Mouse (Mus musculus) gastrocnemius, adult 8-10 months (tissue): ENCODE data around the gene Cckar. TPM values are rescaled to one million over a fixed set of nuclear protein-coding genes. Genes with fewer than 3 reads are reported as not detected.
"Not testable (repeated sequence)": the region's sequence is repeated elsewhere in the genome, so short reads cannot be mapped to it uniquely, and the experiment has no call there.

Source experiments
- DNase-seq, 2 experiments: peaks; one replicate each; pipeline ENCODE4 v3.0.0; 2022; ENCODE audit warnings: low spot score in 2 of 2
- total RNA-seq, 4 experiments: library from RNA; stranded (reverse); gene quantifications; 2 replicates each; pipeline ENCODE4 v1.2.4; 2022

The Cckar gene
- total RNA-seq, 4 experiments from 2014 or later = not detected

DNA sequence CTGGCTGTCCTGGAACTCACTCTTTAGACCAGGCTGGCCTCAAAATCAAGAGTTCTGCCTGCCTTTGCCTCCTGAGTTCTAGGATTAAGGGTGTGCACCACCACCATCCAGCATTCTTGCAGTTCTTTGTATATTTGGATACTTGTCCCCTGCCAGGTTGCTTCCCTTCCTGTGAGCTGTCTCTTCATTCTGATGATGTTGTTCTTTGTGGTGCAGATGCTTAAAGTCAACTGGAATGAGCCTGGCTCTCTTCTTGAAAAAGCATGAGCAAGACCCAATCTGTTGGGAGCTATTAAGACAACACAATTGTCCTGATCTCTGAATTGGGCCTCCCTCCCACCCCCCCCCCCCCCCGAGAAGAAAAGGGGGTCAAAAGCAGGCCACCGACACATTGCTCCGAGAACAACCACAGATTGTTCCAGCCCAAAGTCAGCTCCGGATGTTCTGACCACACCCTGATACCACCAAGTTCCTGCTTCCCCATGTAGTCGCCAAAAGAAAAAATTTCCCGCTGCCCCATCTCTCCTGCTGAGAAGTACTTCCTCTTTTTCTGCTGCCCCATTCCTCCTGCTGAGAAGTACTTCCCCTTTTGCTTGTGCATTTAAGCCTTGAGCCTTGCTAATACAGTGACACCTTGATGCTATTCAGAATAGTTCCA lies 33.9 kb downstream of the Cckar start:
- not testable (repeated sequence) for DNase-seq

DNA sequence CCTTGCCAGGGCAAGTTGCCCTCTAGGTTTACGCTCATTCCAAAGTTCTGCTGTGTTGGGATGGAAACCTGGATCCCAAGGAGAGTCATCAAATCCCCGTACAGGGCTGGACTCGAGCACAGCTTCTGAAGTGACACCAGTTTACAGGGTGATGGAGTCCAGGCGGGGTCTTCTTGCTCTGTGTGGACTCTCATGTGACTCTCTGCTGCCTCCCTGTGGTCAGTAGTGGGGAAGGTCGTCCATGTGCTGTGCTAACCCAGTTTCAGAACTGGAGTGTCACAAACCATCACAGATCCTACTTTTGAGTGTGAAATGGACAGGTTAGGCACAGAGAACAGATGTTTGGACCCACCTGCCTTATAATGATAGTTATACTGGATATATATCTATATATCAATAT lies 35.2 kb downstream of the Cckar start:
- DNase-seq = peak; percentile 44 to 51

DNA sequence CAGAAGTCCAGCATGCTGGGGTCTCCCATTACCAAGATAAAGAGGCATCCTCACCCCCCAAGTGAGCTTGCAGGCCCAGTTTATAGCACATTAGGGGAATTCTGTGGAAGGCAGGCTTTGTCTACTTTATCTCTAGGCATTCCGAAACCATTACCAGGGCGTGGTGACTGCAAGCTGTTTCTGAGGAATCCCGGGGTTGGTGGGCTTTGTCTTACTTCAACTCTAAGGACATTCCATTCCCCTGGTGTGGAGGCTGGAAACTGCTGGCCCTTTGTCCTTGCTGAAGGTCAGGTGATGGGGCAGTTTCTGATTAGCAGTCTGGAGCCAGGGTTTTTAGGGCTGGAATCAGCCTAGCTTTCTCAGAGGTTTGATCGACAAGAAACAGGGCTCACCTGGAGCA lies 36.0 kb downstream of the Cckar start:
- DNase-seq = no peak

DNA sequence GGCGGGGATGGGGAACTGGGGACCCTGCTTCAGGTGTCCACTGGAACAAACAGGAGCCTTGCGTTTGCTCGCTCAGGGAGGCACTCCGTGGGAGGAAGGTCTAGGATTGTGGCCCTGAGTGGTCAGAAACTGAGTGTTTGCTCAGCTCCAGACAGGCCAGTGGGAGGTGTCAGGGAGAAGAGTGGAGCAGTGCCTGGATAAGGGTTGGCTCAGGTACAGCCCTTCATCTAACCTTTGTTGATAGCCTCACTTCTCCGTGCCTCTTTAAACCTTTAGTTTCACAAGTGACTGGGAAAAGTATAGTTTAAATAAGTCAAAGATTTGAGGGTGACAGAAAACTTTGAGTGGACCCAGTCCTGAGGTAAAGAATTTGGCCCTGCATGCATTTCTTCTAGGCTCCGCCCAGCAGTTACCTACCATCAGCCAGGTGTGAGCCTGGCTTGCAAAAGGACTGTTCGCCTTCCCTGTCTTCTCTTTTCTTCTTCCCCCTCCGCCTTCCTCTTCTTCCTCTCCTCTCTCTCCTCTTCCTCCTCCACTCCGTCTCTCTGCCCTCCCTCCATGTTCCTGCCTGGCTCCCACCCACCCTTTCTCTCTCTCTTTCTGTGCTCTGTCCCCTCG lies 37.1 kb downstream of the Cckar start:
- DNase-seq = no peak

DNA sequence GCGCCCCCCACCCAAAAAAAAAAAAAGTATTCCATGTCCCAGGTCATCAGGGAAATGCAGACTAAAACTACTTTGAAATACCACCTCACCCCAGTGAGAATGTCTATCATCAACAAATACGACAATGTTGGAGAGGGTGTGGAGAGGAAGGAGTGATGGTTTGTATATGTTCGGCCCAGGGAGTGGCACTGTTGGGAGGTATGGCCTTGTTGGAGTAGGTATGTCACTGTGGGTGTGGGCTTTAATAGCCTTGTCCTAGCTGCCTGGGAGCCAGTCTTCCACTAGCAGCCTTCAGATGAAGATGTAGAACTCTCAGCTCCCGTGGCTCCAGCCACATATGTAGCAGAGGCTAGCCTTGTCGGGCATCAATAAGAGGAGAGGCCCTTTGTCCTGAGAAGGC lies 39.5 kb downstream of the Cckar start:
- DNase-seq = no peak

DNA sequence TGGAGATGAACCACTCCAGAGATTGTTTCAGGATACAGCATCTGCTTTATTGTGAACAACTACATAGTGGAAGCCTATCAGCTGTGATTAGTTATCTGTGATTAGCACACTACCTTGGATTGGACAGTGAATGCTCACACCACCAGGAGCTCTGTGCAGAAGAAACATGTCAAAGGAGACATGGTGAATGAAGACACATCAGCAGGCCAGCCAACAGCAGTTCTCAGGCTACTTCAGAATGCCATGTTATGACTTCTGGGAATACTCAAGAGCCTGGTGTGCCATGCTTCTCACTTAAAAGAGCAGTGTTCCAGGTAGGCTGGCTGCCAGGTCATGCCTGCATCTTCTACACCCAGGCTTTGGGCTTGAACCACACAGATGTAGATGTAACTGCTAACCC lies 43.8 kb downstream of the Cckar start:
- DNase-seq = no peak

DNA sequence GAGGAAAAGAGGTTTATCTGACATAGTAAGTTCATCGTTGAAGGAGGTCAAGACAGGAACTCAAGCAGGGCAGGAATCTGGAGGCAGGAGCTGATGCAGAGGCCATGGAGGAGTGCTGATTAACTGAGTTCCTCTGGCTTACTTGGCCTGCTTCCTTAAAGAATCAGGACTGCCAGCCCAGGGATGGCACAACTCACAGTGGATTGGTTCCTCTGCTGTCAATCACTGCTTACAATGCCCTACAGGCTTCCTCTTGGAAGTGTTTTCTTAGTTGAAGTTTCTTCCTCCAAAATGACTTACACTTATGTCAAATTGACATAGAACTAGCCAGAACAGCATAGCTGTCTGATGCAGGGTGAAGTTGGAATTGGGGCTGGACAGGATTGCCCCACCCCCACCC lies 45.1 kb downstream of the Cckar start:
- no peak for DNase-seq

DNA sequence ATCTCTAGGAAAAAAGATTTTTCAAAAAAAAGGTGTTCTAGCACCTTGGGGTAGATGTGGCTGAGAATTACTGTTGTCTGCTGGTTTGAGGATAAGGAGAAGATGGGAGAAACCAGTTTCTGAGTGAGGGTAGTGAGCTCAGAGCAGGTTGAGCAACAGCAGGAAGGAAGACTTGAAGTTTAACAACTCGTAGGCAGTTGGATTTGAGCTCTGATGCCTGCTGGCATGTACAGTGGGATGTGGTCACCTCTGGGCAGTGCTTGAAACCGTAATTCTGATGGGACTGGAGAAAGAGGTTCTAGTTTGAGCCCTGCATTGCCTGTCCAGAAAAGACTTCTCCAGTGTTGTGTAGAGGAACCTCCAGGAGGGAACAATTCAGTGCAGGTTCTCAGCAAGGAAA lies 46.0 kb downstream of the Cckar start:
- no peak for DNase-seq

DNA sequence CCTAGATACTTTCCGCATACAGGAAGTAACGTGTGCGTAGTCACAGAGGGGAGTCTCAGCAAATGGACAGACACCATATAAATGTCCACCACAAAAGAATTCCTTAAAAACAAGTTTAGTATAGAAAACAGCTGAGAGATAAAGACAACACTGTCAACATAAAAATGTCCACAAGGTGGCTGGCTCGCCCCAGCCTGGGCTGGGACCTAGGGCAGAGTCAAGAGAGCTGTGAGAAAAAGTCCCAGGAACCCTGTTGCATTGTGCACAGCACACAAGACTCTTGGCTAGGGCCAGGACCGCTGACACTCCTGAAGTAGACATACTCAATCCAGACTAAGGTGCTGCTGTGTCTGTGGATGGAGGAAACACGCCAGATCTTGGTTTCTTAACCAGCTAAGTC lies 49.6 kb downstream of the Cckar start:
- no peak for DNase-seq

DNA sequence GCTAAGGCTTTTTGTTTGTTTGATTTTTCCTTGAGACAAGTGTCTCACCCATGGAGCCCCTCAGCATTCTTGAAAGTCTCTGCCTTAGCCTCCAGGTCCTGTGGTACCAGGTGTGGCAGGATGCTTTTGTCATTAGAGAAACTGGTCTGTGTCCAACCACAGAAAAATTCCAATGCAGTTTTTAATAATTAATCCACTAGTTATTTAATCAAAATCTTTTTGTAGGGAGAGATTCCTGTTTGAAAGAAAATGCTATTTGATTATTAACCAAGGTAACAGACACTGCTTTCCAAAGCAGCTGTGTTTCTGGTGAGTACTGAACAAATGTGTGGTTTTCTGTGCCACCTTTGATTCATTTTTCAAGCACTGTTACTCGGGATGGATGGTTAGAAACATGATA lies 50.9 kb downstream of the Cckar start:
- no peak for DNase-seq

Other genes starting within 250 kb of the Cckar start
- 10 to 100 TPM; 15.0 to 25.0 (median 19.4) TPM for gene Rbpj, start 241.6 kb downstream of the Cckar start, total RNA-seq
- 10 to 100 TPM; 17.4 to 28.3 (median 20.6) TPM for gene Tbc1d19, start 101.9 kb upstream of the Cckar start, total RNA-seq